Mouse (Mus musculus) embryonic fibroblast, embryonic 13.5 days (primary cell): Measurements from ENCODE around the gene Sept5.

ENCODE experiments used
- CTCF ChIP-seq: IDR thresholded peaks from 2 replicates; pipeline ENCODE4 v1.5.1; 2011; ENCODE audit warnings: mild to moderate bottlenecking, control low read depth, low read length, moderate library complexity, borderline replicate concordance; ENCODE audit not compliant: insufficient read depth
- POLR2A ChIP-seq: IDR thresholded peaks from 2 replicates; pipeline ENCODE4 v1.6.1; 2011; ENCODE audit warnings: low read depth, mild to moderate bottlenecking, control low read depth, low read length, moderate library complexity

DNA sequence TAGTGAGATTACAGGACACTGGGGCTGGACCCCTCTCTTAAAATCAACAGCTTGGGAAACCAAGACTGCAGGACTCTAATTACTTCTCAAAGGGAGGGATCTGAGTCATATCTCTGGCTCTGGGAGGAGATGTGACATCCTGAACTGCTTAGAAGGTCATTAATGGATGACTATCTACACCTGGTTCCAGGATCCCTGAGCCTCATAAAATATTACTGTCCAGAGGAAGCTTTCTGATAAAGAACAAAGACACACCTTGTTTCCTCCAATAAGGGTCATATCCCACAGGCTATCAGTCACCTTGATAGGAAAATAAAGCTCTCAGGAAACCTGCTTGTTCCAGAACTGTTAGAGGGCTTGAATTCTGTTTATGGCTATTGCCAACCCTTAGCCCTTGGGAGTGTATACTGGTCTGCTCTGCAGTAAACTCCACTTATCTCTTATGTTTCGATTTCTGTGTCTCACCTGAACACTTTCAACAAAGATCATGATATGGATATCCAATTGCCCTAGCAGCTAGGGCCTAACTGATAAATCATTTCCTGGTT lies 9.7 kb upstream of the Sept5 start:
- TF ChIP-seq CTCF (no peak), POLR2A (no peak)
